Mouse (Mus musculus) kidney, adult 2 months (tissue): Measurements from ENCODE around the gene Zswim4. TPM values are rescaled to one million over a fixed set of nuclear protein-coding genes. Genes with fewer than 3 reads are reported as not detected.

Experiments used
- DNase-seq: peaks from one replicate; pipeline ENCODE4 v3.0.0; 2021
- H3K27ac ChIP-seq: fragments of 200-500 bp; 2 replicates; pipeline ENCODE4 v1.5.1; 2012; ENCODE audit warnings: low read depth, low read length, control low read depth, inconsistent platforms; ENCODE audit not compliant: insufficient read depth
- H3K27me3 ChIP-seq: fragments of 200-500 bp; replicated peaks from 2 replicates; pipeline ENCODE4 v1.6.1; 2012; ENCODE audit warnings: mild to moderate bottlenecking, moderate library complexity, low read length, inconsistent platforms; ENCODE audit not compliant: control insufficient read depth, insufficient read depth
- H3K36me3 ChIP-seq: fragments of 200-500 bp; 2 replicates; pipeline ENCODE4 v1.6.1; 2012; ENCODE audit warnings: mild to moderate bottlenecking, moderate library complexity, low read length, inconsistent platforms; ENCODE audit not compliant: control insufficient read depth, insufficient read depth
- H3K4me1 ChIP-seq: fragments of 200-500 bp; 2 replicates; pipeline ENCODE4 v1.6.1; 2011; ENCODE audit warnings: low read length; ENCODE audit not compliant: control insufficient read depth, insufficient read depth
- H3K4me3 ChIP-seq: fragments of 200-500 bp; 2 replicates; pipeline ENCODE4 v1.5.1; 2011; ENCODE audit warnings: mild to moderate bottlenecking, low read depth, low read length, control low read depth; ENCODE audit not compliant: insufficient read depth
- CTCF ChIP-seq: fragments of 200-500 bp; conservative IDR thresholded peaks from 2 replicates; pipeline ENCODE4 v1.5.1; 2011; ENCODE audit warnings: low read depth, mild to moderate bottlenecking, control low read depth, low read length, moderate library complexity, mixed read lengths; ENCODE audit not compliant: insufficient read depth, insufficient read length
- POLR2A ChIP-seq: fragments of 200-500 bp; IDR thresholded peaks from one replicate; pipeline ENCODE4 v1.6.1; 2011; ENCODE audit warnings: low read depth, low read length, control low read depth
- WGBS: fragments of 180-500 bp; shearing (Covaris S2); methylation state at CpG from one replicate; pipeline ENCODE4 v1.1.7; 2018; 5-methylcytosine and 5-hydroxymethylcytosine counted together
- polyA plus RNA-seq: library from polyadenylated mRNA; depleted of rRNA; stranded (reverse); fragments of >200 nt; gene quantifications from 2 replicates; pipeline ENCODE4 v1.2.3, GENCODE M21; 2012

The Zswim4 gene
- polyA plus RNA-seq, 1 experiment, result 9.2 TPM

DNA sequence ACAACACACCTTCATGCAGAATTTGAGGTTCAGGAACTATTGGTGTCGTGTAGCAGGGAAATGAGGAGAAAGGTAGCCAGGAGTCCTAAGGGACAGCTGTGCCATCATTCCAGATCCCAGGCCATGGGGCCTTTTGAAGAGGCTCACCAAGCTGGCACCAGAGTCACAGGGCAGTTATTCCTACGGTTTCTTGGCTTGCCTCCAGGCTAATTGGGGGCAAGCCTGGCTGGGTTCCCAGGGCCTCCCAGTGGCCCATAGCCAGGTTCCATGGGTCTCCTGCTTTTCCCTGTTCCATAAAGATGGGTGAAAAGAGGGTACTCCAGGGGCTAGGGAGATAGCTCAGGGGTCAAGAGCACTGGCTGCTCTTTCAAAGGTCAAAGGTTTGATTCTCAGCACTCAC, 5.0 kb upstream of the Zswim4 start:
- no peak for TF ChIP-seq POLR2A
- no peak for TF ChIP-seq CTCF
- peak; percentile 81 for DNase-seq
- H3K36me3 ChIP-seq, result no peaks in the 10 kb centered on the region
- no peaks in the 10 kb centered on the region for H3K27me3 ChIP-seq
- WGBS, result 24% methylated on average over 2 of the region's 2 CpGs
- H3K27ac ChIP-seq, result no peak overlapping the region
- H3K4me3 ChIP-seq, result no peak overlapping the region
- peaks cover 4% of the 10 kb centered on the region; the same call in 1 of the 2 replicates for H3K4me1 ChIP-seq

DNA sequence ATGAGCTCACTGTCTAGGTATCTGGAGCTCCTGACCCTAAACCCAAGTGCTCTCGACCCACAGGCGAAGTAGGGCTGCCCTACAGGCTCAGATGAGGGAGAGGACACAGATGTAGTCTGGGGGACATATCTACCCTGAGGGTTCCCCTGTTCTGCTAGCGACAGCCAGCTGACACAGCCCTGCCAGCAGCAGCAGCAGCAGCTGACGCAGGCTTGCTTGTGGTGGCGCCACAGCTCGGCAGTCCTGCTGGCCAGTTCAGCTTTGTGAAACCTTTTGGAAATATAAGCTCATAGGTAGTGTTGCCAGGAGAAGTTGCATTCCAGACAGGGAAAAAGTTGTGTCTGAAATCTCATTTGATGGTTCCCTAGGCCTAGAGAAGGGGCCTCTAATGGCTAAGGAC, 4.3 kb upstream of the Zswim4 start:
- Histone ChIP-seq H3K27ac (no peak overlapping the region), H3K4me3 (no peak overlapping the region), H3K4me1 (peaks cover 4% of the 10 kb centered on the region; the same call in 1 of the 2 replicates), H3K27me3 (no peaks in the 10 kb centered on the region), H3K36me3 (no peaks in the 10 kb centered on the region)
- TF ChIP-seq POLR2A, result no peak
- TF ChIP-seq CTCF, result no peak
- WGBS, result 59% methylated on average over 6 of the region's 6 CpGs
- no peak for DNase-seq

DNA sequence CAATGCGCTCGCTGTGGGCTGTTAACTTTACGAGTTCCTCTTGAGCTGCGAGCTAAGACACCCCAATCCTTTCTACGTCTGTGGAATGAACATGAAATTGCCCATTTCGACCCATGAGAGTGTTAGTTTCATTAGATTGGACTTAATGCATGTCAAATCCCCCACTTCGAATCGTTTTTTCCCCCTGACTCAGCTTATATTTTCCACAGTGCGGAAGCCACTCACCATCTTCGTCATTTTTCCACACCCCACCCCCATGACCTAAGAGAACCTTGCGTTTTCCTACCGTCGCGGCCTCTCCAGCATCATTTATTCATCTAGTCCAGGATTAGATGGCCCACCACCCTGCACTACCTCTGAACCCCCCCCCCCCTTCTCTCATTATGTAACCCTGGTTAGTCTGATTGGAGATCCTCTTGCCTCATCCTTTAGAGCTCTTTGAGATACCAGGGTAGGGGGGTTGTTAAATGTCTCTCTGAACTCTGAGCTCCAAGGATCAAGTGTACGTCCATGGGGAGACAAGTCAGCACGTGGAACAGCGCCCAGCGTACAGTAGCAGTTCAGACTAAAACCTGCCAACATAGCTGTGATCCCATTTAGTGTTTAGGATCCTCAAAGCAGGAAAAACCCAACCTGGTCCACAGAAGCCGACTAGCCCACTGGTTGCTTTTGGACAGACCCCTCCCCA, 831 bp upstream of the Zswim4 start:
- Histone ChIP-seq H3K27me3 (no peaks in the 10 kb centered on the region), H3K4me1 (peaks cover 12% of the 10 kb centered on the region; the same call in 1 of the 2 replicates), H3K36me3 (no peaks in the 10 kb centered on the region), H3K27ac (peak overlapping the region; percentile 76), H3K4me3 (peak overlapping the region; percentile 57)
- DNase-seq, result no peak
- 11% methylated on average over 19 of the region's 19 CpGs for WGBS
- TF ChIP-seq CTCF (no peak), POLR2A (no peak)

DNA sequence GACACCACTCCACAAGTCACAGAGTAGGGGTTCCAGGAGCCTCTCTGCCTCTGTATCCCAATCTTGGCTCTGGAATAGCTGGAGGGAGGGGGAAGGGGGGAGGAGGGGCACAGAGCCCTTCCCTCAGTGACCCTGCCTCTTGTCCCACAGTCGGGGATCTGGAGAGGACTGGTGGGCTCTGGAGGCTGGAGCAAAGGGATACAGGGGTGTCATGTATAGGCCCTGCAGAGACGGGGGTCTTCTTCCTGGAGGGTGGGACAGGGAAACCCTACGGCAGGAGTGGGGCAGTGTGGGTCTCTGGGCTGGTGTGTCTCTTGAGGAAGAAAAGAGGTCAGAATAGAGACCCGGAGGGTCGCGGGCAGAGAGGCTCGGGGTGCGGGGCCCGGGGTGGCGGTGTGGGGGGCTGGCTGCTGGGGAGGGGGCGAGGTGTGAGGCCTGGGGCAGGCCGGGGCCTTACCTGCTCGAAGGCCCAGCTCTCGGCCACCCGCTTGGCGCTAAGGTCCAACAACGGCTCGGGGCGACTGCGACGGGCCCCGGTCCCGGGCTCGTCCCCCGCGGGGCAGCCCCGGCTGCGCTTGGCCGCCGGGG, 351 bp downstream of the Zswim4 start:
- Histone ChIP-seq H3K27ac (no peak overlapping the region), H3K36me3 (no peaks in the 10 kb centered on the region), H3K27me3 (no peaks in the 10 kb centered on the region), H3K4me1 (peaks cover 8% of the 10 kb centered on the region; the same call in 1 of the 2 replicates), H3K4me3 (peak overlapping the region; percentile 90)
- WGBS, result under 1% methylated on average over 27 of the region's 30 CpGs
- TF ChIP-seq POLR2A, result no peak
- TF ChIP-seq CTCF, result no peak
- no peak for DNase-seq

DNA sequence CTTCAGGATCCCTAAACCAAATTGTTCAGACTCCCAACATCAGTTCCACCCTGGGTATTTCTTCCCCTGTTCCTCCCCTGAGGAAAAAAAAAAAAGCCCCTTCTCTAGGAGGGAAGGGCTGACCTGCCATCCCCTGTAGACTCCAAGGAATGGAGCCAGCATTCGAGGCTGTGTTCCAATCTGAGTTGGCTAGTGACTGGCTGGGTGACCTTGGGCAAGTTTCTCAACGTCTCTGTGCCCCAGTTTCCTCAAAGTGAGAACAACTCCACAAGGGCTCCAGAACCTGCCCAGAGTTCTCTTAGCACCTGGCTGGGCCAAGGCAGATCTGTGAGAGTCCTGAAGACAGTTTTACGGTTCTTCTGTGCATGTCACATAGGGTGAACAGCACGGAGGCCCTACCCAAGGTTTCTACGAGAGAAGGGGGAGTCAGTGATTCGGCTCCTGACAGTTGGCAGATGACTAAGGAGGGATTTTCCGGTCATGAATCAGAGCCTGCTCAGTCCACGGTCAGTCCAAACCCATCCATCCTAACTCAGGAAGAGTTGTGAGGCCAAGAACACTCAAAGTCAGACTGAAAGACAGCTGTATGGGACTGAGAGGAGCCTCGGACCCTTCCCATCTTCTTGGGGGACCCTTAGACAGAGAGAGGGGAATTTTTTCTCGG, 977 bp downstream of the Zswim4 start:
- Histone ChIP-seq H3K4me3 (peak overlapping the region; percentile 90), H3K4me1 (peaks cover 8% of the 10 kb centered on the region; the same call in 1 of the 2 replicates), H3K27ac (no peak overlapping the region), H3K36me3 (no peaks in the 10 kb centered on the region), H3K27me3 (no peaks in the 10 kb centered on the region)
- DNase-seq, result peak; percentile 29
- no peak for TF ChIP-seq CTCF
- TF ChIP-seq POLR2A, result no peak
- WGBS, result 4% methylated on average over 10 of the region's 10 CpGs

DNA sequence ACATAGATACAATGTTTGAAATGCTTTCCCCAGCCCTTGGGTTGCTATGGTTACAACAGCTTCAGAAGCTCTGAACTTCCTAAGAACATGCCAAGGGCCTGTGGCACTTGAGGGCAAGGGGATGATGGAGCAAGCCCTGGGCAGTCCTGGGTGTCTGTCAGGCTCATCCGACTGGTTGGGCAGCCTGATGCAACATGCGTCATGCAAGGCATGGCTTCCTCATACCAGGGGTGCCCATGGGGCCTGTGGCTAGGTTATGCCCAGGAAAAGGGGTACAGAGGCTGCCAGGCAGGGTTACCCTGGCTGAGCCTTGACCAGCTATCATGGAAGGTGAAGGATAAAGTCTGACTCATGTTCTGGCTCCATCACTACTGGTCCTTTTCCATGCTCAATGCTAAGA, 3.8 kb downstream of the Zswim4 start:
- no peak for DNase-seq
- Histone ChIP-seq H3K4me3 (no peak overlapping the region), H3K4me1 (peaks cover 8% of the 10 kb centered on the region; the same call in 1 of the 2 replicates), H3K27me3 (no peaks in the 10 kb centered on the region), H3K27ac (no peak overlapping the region), H3K36me3 (no peaks in the 10 kb centered on the region)
- no peak for TF ChIP-seq CTCF
- no peak for TF ChIP-seq POLR2A
- 85% methylated on average over 2 of the region's 2 CpGs for WGBS

DNA sequence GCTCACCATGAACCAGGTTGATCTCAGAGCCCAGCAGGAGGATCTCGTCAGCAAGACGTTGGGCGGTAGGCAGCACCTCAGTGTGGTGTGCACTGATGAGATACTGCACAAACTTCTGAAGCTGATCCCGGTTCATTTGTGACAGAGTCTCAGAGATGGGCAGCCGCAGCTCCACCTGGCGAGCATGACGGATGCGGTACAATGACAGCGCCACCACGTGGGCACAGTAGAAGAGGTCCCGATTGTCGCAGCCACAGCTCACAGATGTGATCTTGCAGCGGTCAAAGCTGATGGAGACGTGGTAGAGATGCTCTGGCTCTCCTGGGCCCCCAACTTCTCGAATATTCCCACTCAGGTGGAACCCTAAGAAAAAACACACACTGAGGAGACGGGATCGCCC, 6.1 kb downstream of the Zswim4 start:
- H3K4me1 ChIP-seq, result peaks cover 4% of the 10 kb centered on the region; the same call in 1 of the 2 replicates
- WGBS, result 79% methylated on average over 17 of the region's 17 CpGs
- no peaks in the 10 kb centered on the region for H3K27me3 ChIP-seq
- TF ChIP-seq CTCF, result peak; percentile 24; the same call in 1 of the 2 replicates
- no peak for TF ChIP-seq POLR2A
- H3K36me3 ChIP-seq, result no peaks in the 10 kb centered on the region
- no peak for DNase-seq
- no peak overlapping the region for H3K27ac ChIP-seq
- H3K4me3 ChIP-seq, result no peak overlapping the region
